Mouse (Mus musculus) E14TG2a.4 (cell line): ENCODE data around the gene Hdac1.

ENCODE experiments used
- CTCF ChIP-seq: conservative IDR thresholded peaks from 2 replicates; pipeline ENCODE4 v1.5.1; 2014; ENCODE audit warnings: low read length
- NANOG ChIP-seq: IDR thresholded peaks from 2 replicates; pipeline ENCODE4 v1.6.1; 2014; ENCODE audit warnings: borderline replicate concordance, low read length, mixed read lengths
- POU5F1 ChIP-seq: IDR thresholded peaks from 2 replicates; pipeline ENCODE4 v1.6.1; 2014; ENCODE audit warnings: low read length, borderline replicate concordance

GRCm38 (mm10) chr4:129573093-129573370 lies 30.5 kb upstream of the Hdac1 start:
- TF ChIP-seq CTCF (no peak), POU5F1 (no peak), NANOG (no peak)
